Mouse (Mus musculus) layer of hippocampus, postnatal 10 days (tissue): Measurements from ENCODE around the gene Ghrhr. TPM values are rescaled to one million over a fixed set of nuclear protein-coding genes. Genes with fewer than 3 reads are reported as not detected.

Experiments
- DNase-seq, 2 experiments: peaks; one replicate each; pipeline ENCODE4 v3.0.0; 2021; ENCODE audit warnings: low spot score in 2 of 2
- total RNA-seq, 2 experiments: library from RNA; stranded (reverse); gene quantifications; 2 replicates each; pipeline ENCODE4 v1.2.3; 2021

Ghrhr gene
- total RNA-seq, 2 experiments from 2014 or later: not detected

DNA sequence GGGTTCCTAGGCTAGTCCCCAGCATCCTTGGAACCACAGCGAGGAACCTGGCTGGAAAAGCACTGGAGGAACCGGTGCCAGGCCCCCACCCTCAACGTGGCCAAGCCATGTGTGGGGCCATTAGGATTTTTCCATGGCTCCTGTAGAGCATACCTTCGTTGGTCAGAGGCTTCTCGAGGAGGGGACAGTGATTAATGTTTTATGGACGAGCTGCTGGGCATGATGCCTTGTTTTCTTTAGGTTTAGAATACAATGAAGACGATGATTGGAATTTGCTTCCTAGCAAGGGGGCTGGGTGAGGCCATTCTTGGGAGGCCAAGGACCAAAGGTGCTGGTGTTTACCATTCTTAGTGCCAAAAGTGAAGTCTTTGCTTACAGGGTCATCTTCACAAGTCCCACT, 24.4 kb upstream of the Ghrhr start:
- DNase-seq: no peak

GRCm38 (mm10) chr6:55353711-55354445, 22.2 kb upstream of the Ghrhr start:
- DNase-seq: no peak

DNA sequence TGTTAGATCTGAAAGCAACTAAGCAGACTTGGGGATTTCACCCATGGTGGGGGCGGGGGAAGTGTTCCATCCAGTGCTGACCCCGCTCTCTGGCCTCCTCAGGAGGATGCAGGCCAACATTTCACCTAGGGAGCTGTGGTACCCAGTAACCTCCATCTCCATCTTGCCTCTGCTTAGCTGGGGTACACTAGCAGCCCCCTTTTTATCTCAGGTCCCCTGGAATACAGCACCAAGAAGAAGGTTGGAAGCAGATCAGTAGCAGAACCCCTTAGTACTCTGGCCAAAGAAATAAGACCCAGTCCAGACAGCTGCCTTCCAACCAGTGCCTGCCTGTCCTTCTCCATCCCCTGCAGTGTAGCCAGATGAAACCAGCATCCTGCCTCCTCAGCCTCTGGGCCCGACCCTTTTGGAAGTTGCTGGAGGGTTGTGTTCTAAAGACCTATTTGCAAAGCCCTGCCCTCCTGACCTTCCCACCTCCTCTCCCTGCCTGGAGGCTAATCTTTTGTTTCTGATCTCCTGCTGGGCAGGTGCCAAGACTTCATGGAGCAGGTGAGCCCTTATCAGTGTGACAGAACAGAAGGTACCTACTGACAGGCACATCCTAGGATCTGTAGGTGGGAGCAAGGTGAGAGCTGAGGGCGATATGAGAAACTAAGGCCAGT, 21.5 kb upstream of the Ghrhr start:
- no peak for DNase-seq

DNA sequence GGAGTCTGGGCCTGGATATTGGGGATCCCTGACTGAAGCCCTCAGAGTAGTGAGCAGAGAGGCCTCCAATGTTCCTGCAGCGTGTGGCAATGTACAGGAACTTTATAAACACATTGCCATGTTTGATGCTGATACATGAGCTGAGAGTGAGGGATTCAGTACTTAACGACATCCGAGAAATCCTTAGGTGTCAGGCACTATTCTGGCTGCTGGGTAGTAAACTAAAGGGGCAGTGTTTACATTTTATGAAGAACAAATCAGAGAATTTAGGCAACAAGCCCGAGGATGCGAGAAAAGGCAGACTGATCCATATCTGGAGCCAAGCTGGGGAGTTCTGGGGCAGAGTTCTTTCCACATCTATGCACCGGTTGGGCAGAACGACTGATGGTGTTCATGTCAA, 20.5 kb upstream of the Ghrhr start:
- DNase-seq: no peak

DNA sequence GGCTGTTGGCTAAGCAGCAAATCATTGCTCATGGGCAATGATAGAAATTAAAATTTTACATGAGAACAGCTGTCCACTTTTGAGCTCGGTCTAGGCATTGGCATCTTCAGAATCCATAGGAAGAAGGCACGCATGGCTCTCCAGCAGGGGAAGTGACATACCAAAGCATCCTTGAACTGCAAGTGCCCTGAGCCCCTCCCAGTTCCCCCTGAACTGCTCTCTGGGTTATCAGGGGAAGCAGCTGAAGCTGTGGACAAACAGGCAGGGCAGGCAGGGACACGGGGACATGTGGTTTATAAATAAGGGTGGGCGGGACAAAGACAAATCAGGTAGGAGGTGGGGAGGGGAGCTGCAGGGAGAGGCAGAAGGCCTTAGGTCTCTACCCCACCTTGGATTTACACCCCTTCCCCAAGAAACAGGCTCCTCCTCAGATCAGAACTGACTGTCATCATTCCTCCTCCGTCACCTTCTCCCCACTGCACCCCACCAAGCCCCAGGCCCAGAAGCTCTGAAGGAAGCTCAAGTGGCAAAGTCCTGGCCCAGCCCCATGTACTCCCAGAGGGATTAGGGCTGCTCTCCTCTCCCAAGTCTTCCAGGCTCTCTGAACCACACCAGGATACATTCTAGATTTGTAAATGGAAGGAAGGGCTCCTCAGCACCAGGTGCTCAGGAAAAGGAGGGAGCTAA, 19.9 kb upstream of the Ghrhr start:
- no peak for DNase-seq

- DNase-seq: no peak
Observed at GRCm38 (mm10) chr6:55356976-55357635, 19.0 kb upstream of the Ghrhr start.

DNA sequence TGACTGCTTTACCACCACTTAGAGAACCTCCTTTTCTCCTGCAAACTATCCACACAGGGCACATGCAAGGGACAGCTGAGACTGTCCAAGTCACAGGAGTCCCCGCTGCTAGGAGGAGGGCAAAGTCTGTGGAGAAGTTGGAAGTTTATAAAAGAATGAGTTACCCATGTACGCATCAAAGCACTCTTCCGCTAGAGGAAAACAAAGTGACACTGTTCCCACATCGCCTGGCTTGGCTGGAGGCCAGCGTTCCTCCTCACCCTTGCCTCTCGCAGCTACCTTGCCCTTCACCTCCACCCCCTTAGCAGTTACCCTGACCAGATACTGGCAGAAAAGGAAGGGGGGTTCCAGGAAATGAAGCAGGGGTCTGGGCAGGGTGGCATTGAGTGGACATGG, 18.5 kb upstream of the Ghrhr start:
- no peak for DNase-seq

DNA sequence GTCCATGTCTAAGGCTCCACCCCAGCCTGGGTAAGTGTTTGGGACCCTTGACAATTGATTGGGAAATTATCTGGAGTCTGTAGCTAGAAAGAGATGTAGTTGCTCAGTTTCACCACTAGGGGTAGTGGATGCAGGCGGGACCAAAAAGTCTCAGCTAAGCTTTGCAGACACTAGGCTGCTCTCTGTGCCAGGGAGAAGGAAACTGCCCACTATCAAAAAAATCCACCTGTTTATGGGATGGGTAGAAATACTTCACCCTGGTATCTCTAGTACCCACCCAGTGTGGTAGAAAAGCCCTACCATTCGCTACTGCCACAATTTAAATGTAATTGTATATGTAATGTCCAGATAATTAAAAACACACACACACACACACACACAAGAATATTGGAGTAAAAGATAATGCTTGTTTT, 17.4 kb upstream of the Ghrhr start:
- no peak for DNase-seq

DNA sequence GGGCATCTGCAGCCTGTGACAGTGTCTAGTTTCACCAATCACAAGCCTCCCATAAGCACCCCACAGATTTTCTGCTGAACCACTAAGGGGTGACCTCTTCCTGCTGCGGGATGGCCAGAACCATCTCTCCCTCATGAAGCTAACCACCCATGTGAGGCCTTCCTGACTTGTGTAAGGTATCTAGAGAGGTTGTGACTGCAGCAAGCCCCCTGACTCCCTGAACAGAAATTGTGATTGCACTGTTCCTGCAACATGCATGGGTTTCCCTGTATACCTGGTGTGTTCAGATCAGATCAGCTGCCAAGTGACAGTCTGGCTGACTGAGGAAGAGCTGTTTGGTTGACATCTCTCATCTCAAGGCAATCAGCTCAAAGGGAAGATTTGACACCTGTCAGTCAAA, 13.4 kb upstream of the Ghrhr start:
- no peak for DNase-seq

GRCm38 (mm10) chr6:55367126-55367525, 9.0 kb upstream of the Ghrhr start:
- no peak for DNase-seq

GRCm38 (mm10) chr6:55370831-55371230, 5.3 kb upstream of the Ghrhr start:
- no peak for DNase-seq

- no peak for DNase-seq
Observed at GRCm38 (mm10) chr6:55376511-55376910, 416 bp downstream of the Ghrhr start.

DNA sequence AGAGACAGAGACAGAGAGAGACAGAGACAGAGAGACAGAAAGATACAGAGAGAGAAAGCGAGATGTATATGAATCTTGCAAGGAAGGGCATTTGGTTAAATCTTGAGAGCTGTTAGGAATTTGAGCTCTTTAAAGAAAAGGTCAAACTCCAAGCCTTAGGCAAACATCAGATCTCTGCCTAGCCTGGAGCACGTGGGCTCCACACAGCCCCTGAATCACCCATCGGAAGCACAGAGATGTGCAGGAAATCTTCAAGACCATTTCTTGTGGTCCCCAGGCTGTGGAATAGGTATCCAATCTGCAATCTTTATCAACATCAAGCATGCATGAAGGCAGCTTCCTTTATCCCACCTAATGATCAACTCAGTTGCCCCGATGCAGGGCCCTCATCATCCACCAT, 1.4 kb downstream of the Ghrhr start:
- no peak for DNase-seq

DNA sequence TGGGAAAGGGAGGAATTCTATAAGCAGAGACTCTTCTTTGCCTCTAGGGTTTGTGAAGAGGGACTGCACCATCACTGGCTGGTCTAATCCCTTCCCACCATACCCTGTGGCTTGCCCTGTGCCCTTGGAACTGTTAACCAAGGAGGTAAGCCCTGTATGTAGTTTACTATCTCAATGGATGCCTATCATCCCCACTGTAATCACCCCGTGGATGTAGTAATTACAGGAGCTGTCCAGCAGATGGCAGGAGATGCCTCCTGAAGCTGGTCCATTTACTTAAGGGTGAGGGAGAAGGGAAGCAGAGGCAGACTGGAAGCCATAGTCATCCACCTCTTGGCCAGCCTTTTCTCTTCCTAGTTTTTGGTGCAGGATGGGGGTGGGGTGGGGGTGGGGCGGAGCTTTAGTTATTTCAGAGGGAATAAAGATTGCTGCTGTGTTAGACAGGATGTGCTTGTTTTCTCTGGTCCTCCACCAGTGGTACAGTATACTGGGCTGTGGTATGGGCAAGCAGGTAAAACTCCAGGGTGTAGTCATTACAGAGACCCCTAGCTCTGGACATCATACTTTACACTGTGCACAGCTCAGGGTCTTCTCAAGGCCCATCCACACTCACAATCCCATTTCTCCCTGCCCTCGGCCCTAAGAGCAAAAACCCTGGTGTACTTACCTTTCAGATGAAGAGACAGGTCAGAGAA, 3.7 kb downstream of the Ghrhr start:
- DNase-seq: peak; percentile 74 to 81

DNA sequence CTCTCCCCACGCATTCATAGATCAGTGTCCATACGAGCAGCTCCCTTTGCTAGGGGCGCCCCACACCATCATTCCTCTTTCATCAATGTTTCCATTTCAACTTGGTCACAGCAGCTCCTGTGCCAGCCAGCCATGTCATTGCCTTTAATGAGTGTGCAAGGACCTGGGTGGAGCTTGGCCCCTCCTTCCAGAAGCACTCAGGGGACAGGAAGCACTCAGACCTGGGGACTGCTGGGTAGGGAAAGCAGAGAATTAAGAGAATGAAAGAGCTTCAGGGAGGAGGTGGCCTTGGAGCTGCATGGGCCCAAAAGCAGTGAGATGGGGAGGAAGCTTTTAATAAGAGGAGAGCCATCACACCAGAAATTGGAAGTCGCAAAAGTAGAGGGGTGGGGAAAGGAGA, 5.9 kb downstream of the Ghrhr start:
- DNase-seq: peak in 1 of 2 experiments; percentile 10

DNA sequence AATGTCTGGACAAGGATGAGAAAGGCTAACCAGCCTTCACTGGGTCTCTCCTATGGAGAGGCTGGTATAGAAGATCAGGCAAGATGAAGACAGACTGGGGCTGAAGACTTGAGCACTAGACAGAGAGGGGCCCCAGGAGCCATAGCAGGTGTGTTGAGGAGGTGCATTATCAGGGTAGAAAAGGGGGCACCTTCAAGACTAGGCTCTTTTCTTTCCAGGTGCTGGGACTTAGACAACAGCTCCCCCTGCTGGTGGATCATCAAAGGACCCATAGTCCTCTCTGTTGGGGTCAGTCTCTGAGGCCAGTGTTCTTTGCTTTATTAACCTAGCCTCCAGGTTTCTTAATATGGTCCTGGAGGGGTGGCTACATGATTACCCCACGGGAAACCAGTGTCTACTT, 7.8 kb downstream of the Ghrhr start:
- peak; percentile 59 to 69 for DNase-seq

GRCm38 (mm10) chr6:55384356-55384951, 8.4 kb downstream of the Ghrhr start:
- DNase-seq: peak in 1 of 2 experiments; percentile 9

DNA sequence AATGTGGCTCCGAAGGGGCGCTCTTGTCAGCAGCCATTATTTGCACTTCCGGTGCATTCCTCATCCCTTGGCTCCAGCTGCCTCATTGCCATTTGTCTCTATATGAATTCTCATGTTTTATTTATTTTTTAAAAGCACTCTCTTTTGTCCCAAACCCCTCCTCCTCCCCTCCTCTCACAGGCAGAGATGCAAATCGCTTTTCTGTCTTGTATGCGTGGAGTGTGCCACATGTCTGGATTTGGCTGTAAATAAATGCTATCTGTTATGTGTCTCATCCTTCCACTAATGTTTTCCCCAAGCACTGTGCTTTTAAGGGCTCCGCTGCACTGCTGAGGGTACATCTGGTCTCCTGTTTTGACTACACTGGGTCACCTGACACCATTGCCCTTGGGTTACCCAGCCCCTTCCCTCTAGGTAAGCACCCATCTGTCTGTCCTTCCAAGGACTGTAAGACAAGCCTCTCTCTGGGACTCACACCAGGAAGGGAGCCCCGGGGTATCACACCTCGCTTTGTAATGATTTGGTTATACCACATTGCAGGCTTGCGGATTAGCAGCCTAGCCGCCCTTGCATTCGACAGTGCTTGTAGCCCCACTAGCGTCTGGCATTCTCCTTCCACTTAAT, 12.6 kb downstream of the Ghrhr start:
- peak in 1 of 2 experiments; percentile 25 for DNase-seq

GRCm38 (mm10) chr6:55389321-55389720, 13.2 kb downstream of the Ghrhr start:
- DNase-seq: no peak

DNA sequence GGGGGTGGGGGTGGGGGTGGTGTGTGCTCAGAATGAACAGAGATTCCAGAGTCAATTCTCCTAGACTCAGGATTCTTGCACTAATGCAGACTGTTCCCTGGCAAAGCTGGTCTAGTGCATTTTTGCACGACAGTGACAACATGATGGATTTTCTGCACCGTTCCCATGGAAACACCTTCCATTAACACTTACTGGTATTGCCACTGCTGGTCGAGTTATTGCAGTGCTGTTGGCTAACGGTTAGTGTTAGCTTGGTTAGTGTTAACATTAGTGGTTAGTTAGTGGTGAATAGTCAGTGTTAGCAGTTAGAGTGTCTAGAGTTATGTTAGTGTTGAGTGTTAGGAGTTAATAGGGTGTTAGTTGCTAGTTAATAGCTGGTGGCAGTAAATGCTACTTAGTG, 15.7 kb downstream of the Ghrhr start:
- DNase-seq: no peak
